Mouse (Mus musculus): ENCODE data around the gene Aldh3b2.

The Aldh3b2 gene

DNA sequence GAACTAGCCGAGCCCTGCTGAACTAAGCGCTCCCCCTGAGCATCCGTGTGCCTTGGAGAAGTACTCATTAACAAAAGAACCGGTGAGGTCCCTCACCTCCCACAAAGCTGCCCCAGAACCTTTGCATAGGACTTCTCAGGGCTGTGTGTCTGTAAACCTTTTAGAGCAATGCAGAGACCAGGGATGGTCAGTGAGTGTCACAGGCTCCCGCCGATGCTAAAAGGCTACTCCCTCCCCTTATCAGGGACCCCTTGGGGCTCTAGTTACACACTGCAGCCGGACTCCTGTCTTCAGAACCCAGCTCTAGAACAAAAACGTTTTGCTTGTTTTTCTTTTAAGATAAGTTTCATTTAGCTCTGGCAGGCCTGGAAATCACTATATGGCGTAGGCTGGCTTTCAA lies 40.9 kb downstream of the Aldh3b2 start:
- DNase-seq (ENCODE audit: low spot score in 2 of 2) = no peak

DNA sequence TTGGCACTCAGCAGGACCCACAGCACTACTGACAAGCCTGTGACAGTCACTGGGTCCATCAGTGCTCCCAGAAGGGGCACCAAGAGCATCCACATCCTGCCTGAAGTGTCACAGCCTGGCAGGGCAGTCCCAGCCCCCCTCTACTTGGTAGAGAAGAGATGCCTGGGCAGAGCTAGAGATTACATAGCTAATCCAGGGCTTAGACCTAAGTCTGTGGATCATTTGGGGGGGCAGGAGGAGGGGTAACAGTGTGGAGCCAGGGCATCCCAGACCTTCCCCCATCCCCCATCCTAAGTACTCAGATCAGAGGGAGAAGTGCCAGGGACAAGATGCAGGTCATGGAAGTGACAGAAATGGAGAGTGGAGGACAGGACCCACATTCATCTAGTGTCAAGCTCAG lies 42.7 kb downstream of the Aldh3b2 start:
- no peak for DNase-seq (ENCODE audit: low spot score in 2 of 2)

DNA sequence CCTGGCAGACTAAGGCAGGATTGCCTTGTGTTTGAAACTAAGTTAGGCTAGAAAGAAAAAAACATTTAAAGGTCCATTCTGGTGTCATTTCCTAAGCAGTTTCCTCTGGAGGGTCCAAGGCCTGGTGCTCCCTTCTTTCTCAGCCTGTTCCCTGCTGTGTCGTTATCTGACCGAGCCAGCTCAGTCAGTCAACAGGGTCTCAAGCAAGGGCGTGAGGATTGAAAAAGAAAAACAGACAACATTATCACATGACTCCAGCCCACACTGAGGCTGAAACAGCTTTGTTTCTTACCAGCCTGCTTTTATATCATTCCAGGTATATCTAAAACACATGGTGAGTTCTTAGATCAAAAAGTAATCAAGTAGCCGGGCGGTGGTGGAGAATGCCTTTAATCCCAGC lies 43.5 kb downstream of the Aldh3b2 start:
- no peak for DNase-seq (ENCODE audit: low spot score in 2 of 2)

DNA sequence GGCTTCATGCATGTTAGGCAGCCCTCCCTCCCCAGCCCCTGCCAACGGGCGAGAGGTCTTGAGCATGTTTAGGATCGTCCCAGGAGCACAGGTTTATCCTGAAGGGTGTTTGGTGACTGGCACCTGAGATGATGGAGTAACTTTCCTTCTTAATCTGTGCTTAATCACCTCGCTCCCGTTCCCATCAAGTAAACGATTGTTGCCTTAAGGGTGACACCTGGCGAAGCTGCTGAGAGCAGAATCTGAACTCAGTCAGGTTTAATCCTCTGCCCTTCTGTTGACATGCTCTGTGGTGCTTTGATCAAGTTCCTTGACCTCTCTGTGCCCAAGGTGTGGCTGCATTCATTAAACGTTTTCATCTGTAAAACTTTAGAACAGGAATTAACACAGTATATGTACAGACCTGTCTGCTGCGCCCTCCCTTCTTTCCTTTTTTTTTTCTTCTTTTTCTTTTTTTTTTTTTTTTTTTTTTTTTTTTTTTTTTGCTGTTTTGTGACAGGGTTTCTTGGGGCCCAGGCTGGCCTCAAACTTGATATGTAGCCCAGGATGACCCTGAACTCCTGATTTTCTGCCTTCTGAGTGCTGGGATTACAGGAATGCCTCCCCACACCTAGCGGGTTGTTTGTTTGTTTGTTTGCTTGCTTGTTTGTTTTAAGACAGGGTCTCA lies 45.9 kb downstream of the Aldh3b2 start:
- no peak for DNase-seq (ENCODE audit: low spot score in 2 of 2)

DNA sequence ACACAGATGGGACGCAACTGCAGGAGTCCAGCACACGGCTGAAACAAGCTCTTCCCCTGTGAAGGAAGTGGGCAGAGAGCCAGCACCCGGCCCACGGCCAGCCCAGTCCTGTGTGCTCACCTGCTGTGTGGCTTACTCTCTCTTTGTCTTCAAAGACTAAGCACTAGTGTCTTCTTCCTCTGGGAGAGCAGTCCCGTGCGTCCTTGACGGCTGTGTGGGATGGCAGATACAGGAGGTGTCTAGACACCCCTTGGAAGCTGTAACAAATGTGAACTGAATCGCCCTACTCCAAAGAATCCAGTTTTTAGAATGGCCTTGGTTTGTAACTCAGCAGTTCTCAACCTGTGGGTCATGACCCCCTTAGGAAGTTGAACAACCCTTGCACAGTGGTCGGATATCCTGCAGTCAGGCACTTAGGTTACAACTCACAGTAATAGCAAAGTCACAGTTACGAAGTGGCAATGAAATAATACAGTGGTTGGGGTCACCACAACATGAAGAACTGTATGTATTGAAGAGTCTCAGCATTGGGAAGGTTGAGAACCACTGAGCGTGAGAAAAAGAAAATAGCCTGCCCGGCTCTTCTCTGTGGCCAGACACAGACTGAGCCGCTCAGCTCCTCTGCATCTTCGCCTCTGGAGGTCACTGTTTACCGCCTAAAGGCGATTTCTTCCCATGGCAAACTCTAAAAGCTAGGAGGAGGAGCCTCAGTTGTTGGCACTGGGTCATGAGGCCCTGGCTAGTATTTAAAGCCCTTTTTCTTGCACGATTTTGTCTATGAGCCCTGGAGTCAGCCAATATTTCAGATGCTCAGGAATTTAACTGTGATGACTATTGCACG lies 46.8 kb downstream of the Aldh3b2 start:
- DNase-seq (ENCODE audit: low spot score in 2 of 2) = peak; percentile 79 to 81

DNA sequence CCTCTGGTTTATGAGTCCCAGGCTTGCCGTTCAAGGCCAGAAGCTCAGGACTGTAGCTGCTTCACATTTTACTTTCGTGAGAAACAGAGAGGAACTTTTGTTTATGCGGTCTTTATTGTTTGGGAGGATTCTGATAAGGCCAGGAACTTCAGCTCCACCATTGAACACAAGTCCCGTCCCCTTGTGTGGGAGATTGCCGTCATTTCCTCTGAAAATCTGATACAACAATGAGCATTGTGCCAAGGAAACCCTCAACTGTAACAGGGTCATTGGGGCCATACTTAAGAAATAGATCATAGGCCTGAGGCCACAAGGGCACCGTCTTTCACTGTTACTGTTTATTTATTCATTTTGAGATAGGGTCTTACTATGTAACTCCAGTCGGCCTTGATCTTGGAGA lies 51.1 kb downstream of the Aldh3b2 start:
- no peak for DNase-seq (ENCODE audit: low spot score in 2 of 2)

DNA sequence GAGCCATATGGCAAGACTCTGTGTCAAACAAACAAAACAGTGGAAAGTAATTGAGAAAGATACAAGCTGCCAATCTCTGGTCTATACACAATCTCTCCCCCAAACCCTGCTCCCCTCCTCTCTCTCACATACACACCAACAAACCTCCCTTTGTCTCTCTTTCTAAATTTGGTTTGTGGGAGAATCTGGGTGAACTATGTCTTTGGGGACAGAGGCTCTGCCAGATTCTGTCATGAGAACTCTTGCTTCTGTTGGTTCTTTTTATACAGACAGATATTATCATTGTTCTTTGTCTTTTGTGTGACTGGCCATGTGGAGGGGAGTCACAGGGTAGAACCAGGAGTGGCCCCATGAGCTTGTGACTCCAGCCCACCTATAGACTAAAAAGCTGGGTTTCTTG lies 55.4 kb downstream of the Aldh3b2 start:
- no peak for DNase-seq (ENCODE audit: low spot score in 2 of 2)

Data from urinary bladder, postnatal 4 days (tissue).